Mouse (Mus musculus) cerebellum, postnatal 4 days (tissue): Measurements from ENCODE around the gene Epha4.

Source experiments
- DNase-seq, 2 experiments: peaks; one replicate each; pipeline ENCODE4 v3.0.0; 2022; ENCODE audit warnings: low spot score in 2 of 2, mixed read lengths in 1 of 2

The Epha4 gene

GRCm38 (mm10) chr1:77512431-77513195 lies 2.3 kb downstream of the Epha4 start:
- no peak for DNase-seq

- DNase-seq, result no peak
Observed at GRCm38 (mm10) chr1:77512059-77512407, 2.9 kb downstream of the Epha4 start.

DNA sequence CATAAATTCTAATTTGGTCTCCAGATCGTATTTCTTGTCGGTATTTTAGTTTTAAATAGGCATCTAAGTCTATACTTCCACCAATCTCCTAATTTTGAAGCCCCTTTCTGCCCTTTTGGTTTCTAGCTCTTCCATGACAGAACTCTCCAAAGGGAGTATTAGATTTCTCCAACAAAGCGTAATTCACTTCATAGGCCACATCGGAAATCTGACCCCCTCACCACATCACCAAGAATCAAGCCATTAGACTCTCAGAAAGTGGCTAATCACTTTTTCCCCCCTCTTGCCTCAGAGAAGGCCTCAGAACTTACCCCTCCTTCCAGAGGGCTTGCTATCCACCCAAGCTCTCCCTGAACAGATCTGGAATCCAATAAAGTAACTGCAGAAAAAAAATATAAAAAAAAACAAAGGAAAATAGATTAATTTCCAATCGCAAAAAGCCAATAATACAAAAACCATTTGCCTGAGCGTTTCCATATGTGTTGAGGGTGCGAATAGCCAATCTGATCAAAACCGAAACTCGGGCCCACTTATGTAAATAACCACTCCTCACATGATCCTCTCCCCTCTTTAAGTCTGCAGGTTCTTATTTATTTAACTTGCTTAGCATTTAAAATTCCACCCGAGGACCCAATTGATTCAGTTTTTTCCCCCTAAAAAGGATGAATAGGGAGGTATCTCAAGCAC lies 3.4 kb downstream of the Epha4 start:
- DNase-seq, result no peak

DNA sequence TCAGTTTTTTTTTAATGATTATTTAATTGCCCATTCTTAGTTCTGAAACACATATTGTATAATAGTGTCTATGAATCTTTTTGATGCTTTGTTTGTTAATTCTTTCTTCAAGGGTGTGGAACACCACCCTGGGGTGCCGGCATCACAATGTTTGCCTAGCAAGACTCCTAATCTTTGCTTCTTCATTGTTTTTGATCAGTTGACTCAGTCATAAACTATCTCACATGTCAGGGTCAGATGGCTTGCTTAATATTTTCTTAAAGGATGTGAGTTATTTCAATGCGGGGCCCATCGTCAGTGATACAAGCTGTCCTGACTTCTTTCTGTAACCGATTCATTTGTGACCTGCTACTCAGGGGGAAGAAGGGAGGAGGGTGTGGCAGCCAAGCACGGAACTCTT lies 4.3 kb downstream of the Epha4 start:
- DNase-seq, result no peak

- no peak for DNase-seq
Observed at GRCm38 (mm10) chr1:77506856-77507200, 8.1 kb downstream of the Epha4 start.

DNA sequence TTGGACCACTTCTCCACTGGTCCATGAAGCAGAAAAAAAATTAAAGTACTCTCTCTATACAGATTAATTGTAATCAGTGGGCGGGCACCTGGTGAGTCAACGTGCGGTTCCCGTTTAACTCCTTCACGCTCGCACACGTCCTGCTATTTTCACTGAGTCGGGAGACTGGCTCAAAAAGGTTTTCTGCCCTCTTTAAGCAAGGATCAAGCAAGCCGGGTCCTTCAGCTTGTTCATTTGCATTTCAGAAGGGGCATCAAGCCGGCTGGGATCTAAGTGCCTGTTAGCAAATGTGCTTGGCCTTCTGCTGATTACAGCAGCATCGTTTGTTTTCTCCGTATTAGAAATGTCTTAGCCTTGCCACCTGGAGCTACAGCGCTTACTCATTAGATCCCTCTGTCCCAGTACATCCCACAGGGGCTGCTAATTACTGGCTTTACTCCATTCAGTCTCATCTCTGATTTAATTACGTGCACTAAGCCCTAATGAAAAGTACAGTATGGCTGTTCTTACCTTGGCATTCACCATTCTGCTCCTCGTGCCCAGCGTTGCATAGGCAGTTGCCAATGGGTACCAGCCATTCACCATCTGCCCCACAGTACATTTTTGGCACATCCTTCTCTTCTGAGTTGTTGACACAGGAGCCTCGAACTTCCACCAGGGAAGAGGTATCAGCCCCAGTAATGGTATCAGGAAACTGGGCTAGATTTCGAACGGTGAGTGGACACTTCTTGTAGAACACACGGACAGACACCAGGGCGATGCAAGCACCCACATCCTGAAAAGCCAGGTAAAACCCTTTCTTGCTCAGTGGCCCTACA lies 8.6 kb downstream of the Epha4 start:
- no peak for DNase-seq

GRCm38 (mm10) chr1:77505263-77505662 lies 9.6 kb downstream of the Epha4 start:
- no peak for DNase-seq

DNA sequence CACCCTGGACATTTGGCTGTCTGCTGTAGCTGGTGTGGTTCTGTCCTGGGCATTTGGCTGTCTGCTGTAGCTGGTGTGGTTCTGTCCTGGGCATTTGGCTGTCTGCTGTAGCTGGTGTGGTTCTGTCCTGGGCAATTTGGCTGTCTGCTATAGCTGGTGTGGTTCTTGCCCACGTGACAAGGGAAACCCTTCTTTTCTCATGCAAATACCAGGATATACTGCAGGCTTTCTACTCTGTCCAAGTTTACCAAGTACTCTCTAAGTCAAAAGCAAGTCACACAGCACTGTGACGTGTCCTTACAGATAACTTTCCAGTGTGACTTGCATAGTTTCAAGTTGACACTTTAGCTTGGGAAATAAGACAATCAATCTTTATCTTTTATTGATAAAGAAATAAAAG lies 10.1 kb downstream of the Epha4 start:
- no peak for DNase-seq

DNA sequence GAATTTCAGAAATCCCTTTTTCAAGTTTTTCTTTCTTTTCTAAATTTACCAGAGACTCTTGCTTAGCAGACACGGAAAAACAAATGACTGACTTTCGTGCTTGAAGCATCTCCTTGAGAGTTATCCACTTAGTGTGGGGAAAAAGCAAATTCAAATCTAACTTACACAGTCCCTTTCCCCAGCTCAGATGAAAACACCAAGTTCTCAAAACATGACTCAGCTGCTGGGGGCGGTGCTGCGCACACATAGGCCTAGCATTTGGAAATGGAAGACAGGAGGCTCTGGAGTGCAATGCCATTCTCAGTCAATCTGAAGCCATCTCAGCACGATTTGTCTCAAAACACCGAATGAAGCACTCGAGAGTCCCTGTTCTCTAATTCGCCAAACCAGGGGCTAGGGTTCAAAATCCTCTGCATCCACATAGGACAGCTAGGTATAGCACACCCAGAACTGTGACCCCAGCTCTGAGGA lies 11.1 kb downstream of the Epha4 start:
- no peak for DNase-seq

GRCm38 (mm10) chr1:77502554-77503119 lies 12.3 kb downstream of the Epha4 start:
- no peak for DNase-seq

GRCm38 (mm10) chr1:77501363-77501933 lies 13.4 kb downstream of the Epha4 start:
- no peak for DNase-seq

- DNase-seq, result no peak
Observed at GRCm38 (mm10) chr1:77497506-77497905, 17.4 kb downstream of the Epha4 start.

GRCm38 (mm10) chr1:77496468-77497181 lies 18.3 kb downstream of the Epha4 start:
- DNase-seq, result no peak

GRCm38 (mm10) chr1:77495790-77496158 lies 19.1 kb downstream of the Epha4 start:
- DNase-seq, result no peak

DNA sequence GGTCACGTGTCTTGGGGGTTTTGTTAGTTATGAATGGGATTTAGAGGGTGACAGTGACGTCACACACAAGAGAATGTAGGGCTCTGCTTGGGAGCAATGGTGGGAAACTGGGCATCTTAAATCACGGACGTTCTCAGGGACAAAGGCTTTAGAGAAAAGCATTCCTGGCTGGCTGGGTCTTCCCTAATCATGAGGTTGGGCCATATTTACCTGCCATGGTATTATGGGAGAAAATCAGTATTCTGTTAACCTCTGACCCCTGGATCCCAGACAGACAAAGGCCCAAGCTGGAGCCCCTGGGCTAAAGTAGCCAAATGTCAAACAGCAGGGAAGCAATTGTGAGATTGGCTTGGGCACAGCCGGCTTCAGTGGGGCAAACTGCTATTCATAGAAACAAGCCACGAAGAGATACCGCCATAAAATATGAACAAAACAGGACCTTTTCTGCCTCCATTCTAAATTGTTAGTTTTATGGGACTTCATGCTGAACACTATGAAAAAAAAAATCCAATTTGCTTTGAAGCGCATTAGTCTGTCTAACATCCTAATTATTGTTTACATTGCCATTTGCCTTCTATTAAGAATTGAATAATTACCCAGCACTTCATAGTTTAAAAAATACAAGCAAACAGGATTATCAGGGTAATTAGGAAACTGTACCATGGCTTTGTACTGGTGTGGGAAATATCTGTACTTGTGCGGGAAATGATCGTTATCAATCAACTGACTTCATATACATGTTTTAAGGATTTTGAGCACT lies 19.7 kb downstream of the Epha4 start:
- no peak for DNase-seq

GRCm38 (mm10) chr1:77493841-77494635 lies 20.9 kb downstream of the Epha4 start:
- DNase-seq, result no peak

DNA sequence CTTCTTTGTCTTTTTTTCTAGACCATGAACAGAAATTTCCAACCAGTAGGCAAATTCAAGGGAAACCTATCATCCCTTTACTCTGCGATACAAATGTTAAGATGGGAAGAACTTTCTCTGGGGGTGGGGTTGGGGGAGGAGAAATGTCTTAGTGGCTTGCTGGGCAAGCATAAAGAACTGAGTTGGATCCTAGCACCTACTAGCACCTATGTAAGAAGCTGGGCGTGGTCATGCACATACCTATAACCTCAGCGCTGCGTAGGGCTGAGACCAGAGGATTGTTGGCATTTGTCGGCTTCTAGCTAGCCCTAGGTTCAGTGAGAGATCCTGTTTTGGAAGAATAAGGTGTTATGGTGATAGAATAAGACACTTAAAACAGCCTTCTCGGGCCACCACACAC lies 24.7 kb downstream of the Epha4 start:
- DNase-seq, result no peak

- no peak for DNase-seq
Observed at GRCm38 (mm10) chr1:77489387-77489786, 25.5 kb downstream of the Epha4 start.

DNA sequence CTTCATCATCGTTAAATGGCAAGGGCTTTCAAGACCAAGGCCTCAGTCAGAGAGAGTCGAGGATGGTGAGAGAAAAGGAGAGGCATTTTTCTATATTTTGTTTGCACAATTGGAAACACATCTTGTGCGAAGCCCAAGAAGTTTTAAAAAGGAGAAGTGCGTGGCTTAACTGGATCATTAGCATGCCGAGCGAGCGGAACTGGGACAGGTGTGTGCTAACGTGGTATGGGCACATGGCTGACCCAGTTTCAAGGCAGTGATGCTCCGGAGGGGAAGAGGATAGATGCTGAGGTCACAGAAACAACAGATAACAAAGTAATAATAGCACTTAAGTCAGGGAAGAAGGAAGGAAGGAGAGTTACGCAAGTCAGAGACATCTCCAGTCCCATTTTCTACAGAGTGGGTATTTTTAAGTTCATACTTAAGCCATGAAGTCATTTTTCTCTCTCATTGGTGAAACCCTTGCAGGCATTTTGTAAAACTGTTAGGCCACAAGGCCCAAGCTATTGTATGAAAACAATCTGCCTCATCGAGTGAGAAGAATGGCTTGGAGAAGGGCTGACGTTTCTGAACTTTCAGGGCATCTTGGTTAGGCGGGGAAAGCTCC lies 26.9 kb downstream of the Epha4 start:
- no peak for DNase-seq
